Mouse (Mus musculus): Measurements from ENCODE around the gene Ms4a5.

GRCm38 (mm10) chr19:11266052-11266845 is 17.4 kb downstream of the Ms4a5 start, which contains the start of gene Ms4a1:
- no peak for TF ChIP-seq ZNF384 (IDR thresholded peaks at IDR 0.05; ENCODE audit: low read depth, low read length)
- TF ChIP-seq MAX (IDR thresholded peaks at IDR 0.05; ENCODE audit: low read length), result no peak
- no peak for TF ChIP-seq CHD2 (IDR thresholded peaks at IDR 0.05; ENCODE audit: low read length)
- TF ChIP-seq TCF12 (IDR thresholded peaks at IDR 0.05; ENCODE audit: low read depth, low read length), result no peak
- no peak for TF ChIP-seq ETS1 (IDR thresholded peaks at IDR 0.05; ENCODE audit: low read depth, low read length)
- no peak for TF ChIP-seq GATA1 (IDR thresholded peaks at IDR 0.05; ENCODE audit: low read depth, low read length)
- TF ChIP-seq POLR2A (IDR thresholded peaks at IDR 0.05; ENCODE audit: control insufficient read depth in 1 of 2, insufficient read depth in 1 of 2, low read depth in 1 of 2, low read length in 2 of 2, poor library complexity in 1 of 2), result no peak
- no peak for TF ChIP-seq E2F4 (IDR thresholded peaks at IDR 0.05; ENCODE audit: borderline replicate concordance, low read depth, low read length)
- TF ChIP-seq ZC3H11A (IDR thresholded peaks at IDR 0.05; ENCODE audit: low read depth, low read length), result no peak
- no peak for TF ChIP-seq CTCF (IDR thresholded peaks at IDR 0.05 in 2 of 3, conservative IDR thresholded peaks at IDR 0.05 in 1 of 3; ENCODE audit: control insufficient read depth in 1 of 3, insufficient read depth in 1 of 3, low read depth in 2 of 3, low read length in 3 of 3, poor library complexity in 1 of 3, severe bottlenecking in 1 of 3)
- no peak for TF ChIP-seq USF2 (IDR thresholded peaks at IDR 0.05; ENCODE audit: borderline replicate concordance in 1 of 2, insufficient read depth in 1 of 2, low read depth in 1 of 2, low read length in 2 of 2)

All from MEL (cell line).